Mouse (Mus musculus): ENCODE measurements around the gene Tanc2. TPM values are rescaled to one million over a fixed set of nuclear protein-coding genes. Genes with fewer than 3 reads are reported as not detected.

Gene Tanc2
- polyA plus RNA-seq, 1 experiment from 2014 or later, result 22.3 TPM

- DNase-seq (ENCODE audit: low spot score) (peak; percentile 84), ATAC-seq (ENCODE audit: low FRiP score) (no peak)
- Histone ChIP-seq H3K4me1 (replicated peaks; ENCODE audit: control insufficient read depth, insufficient read depth, low read length) (no peaks in the 10 kb centered on the region), H3K27me3 (ENCODE audit: control insufficient read depth, insufficient read depth, low read length) (no peaks in the 10 kb centered on the region), H3K9ac (ENCODE audit: low read depth, low read length) (no peak overlapping the region), H3K4me2 (replicated peaks; ENCODE audit: low read depth, low read length) (no peak overlapping the region), H3K9me3 (ENCODE audit: control insufficient read depth, low read length) (no peaks in the 10 kb centered on the region), H3K4me3 (ENCODE audit: low read depth, low read length) (no peak overlapping the region), H3K36me3 (ENCODE audit: control insufficient read depth, insufficient read depth, low read length) (no peaks in the 10 kb centered on the region), H3K27ac (ENCODE audit: low read depth, low read length) (no peak overlapping the region)
- WGBS, result 39% methylated on average over 4 of the region's 4 CpGs
These were observed 322.0 kb downstream of the Tanc2 start for GRCm38 (mm10) chr11:105911592-105912375.

GRCm38 (mm10) chr11:105913580-105913979 is 323.8 kb downstream of the Tanc2 start:
- Histone ChIP-seq H3K27ac (ENCODE audit: low read depth, low read length) (no peak overlapping the region), H3K27me3 (ENCODE audit: control insufficient read depth, insufficient read depth, low read length) (no peaks in the 10 kb centered on the region), H3K4me3 (ENCODE audit: low read depth, low read length) (no peak overlapping the region), H3K36me3 (ENCODE audit: control insufficient read depth, insufficient read depth, low read length) (no peaks in the 10 kb centered on the region), H3K4me2 (replicated peaks; ENCODE audit: low read depth, low read length) (no peak overlapping the region), H3K4me1 (replicated peaks; ENCODE audit: control insufficient read depth, insufficient read depth, low read length) (no peaks in the 10 kb centered on the region), H3K9ac (ENCODE audit: low read depth, low read length) (no peak overlapping the region), H3K9me3 (ENCODE audit: control insufficient read depth, low read length) (no peaks in the 10 kb centered on the region)
- no peak for DNase-seq (ENCODE audit: low spot score)
- WGBS, result 50% methylated on average over 5 of the region's 5 CpGs
- ATAC-seq (ENCODE audit: low FRiP score), result no peak

- WGBS, result 81% methylated on average over 3 of the region's 3 CpGs
- Histone ChIP-seq H3K27ac (ENCODE audit: low read depth, low read length) (no peak overlapping the region), H3K4me3 (ENCODE audit: low read depth, low read length) (no peak overlapping the region), H3K9ac (ENCODE audit: low read depth, low read length) (no peak overlapping the region), H3K4me1 (replicated peaks; ENCODE audit: control insufficient read depth, insufficient read depth, low read length) (no peaks in the 10 kb centered on the region), H3K9me3 (ENCODE audit: control insufficient read depth, low read length) (no peaks in the 10 kb centered on the region), H3K36me3 (ENCODE audit: control insufficient read depth, insufficient read depth, low read length) (no peaks in the 10 kb centered on the region), H3K4me2 (replicated peaks; ENCODE audit: low read depth, low read length) (no peak overlapping the region), H3K27me3 (ENCODE audit: control insufficient read depth, insufficient read depth, low read length) (no peaks in the 10 kb centered on the region)
- no peak for DNase-seq (ENCODE audit: low spot score)
- no peak for ATAC-seq (ENCODE audit: low FRiP score)
These were observed 330.5 kb downstream of the Tanc2 start for GRCm38 (mm10) chr11:105920098-105920785.

- WGBS, result 87% methylated on average over 2 of the region's 2 CpGs
- no peak for ATAC-seq (ENCODE audit: low FRiP score)
- H3K27ac ChIP-seq (ENCODE audit: low read depth, low read length), result no peak overlapping the region
These were observed 331.1 kb downstream of the Tanc2 start for GRCm38 (mm10) chr11:105920836-105921235.

GRCm38 (mm10) chr11:105921275-105921674 is 331.5 kb downstream of the Tanc2 start:
- ATAC-seq (ENCODE audit: low FRiP score), result no peak
- no peak overlapping the region for H3K9ac ChIP-seq (ENCODE audit: low read depth, low read length)
- no peak overlapping the region for H3K4me2 ChIP-seq (replicated peaks; ENCODE audit: low read depth, low read length)
- no peaks in the 10 kb centered on the region for H3K36me3 ChIP-seq (ENCODE audit: control insufficient read depth, insufficient read depth, low read length)
- no peaks in the 10 kb centered on the region for H3K27me3 ChIP-seq (ENCODE audit: control insufficient read depth, insufficient read depth, low read length)
- 90% methylated on average over 5 of the region's 5 CpGs for WGBS
- no peaks in the 10 kb centered on the region for H3K9me3 ChIP-seq (ENCODE audit: control insufficient read depth, low read length)
- no peak for DNase-seq (ENCODE audit: low spot score)
- H3K4me1 ChIP-seq (replicated peaks; ENCODE audit: control insufficient read depth, insufficient read depth, low read length), result no peaks in the 10 kb centered on the region
- no peak overlapping the region for H3K4me3 ChIP-seq (ENCODE audit: low read depth, low read length)
- no peak overlapping the region for H3K27ac ChIP-seq (ENCODE audit: low read depth, low read length)

More at GRCm38 (mm10) chr11:105920836-105921235, 331.1 kb downstream of the Tanc2 start:
- Histone ChIP-seq H3K4me1 (replicated peaks; ENCODE audit: control insufficient read depth, insufficient read depth, low read length) (no peaks in the 10 kb centered on the region), H3K4me2 (replicated peaks; ENCODE audit: low read depth, low read length) (no peak overlapping the region), H3K27me3 (ENCODE audit: control insufficient read depth, insufficient read depth, low read length) (no peaks in the 10 kb centered on the region), H3K9ac (ENCODE audit: low read depth, low read length) (no peak overlapping the region), H3K36me3 (ENCODE audit: control insufficient read depth, insufficient read depth, low read length) (no peaks in the 10 kb centered on the region), H3K4me3 (ENCODE audit: low read depth, low read length) (no peak overlapping the region), H3K9me3 (ENCODE audit: control insufficient read depth, low read length) (no peaks in the 10 kb centered on the region)
- no peak for DNase-seq (ENCODE audit: low spot score)

GRCm38 (mm10) chr11:105922769-105923663 is 333.2 kb downstream of the Tanc2 start:
- H3K27me3 ChIP-seq (ENCODE audit: control insufficient read depth, insufficient read depth, low read length), result no peaks in the 10 kb centered on the region
- no peak overlapping the region for H3K9ac ChIP-seq (ENCODE audit: low read depth, low read length)
- H3K36me3 ChIP-seq (ENCODE audit: control insufficient read depth, insufficient read depth, low read length), result no peaks in the 10 kb centered on the region
- H3K27ac ChIP-seq (ENCODE audit: low read depth, low read length), result no peak overlapping the region
- H3K4me2 ChIP-seq (replicated peaks; ENCODE audit: low read depth, low read length), result no peak overlapping the region
- 89% methylated on average over 20 of the region's 20 CpGs for whole genome bisulfite sequencing
- DNase-seq (ENCODE audit: low spot score), result no peak
- ATAC-seq (ENCODE audit: low FRiP score), result no peak
- no peak overlapping the region for H3K4me3 ChIP-seq (ENCODE audit: low read depth, low read length)
- H3K4me1 ChIP-seq (replicated peaks; ENCODE audit: control insufficient read depth, insufficient read depth, low read length), result no peaks in the 10 kb centered on the region
- no peaks in the 10 kb centered on the region for H3K9me3 ChIP-seq (ENCODE audit: control insufficient read depth, low read length)

GRCm38 (mm10) chr11:105927065-105928030 is 337.6 kb downstream of the Tanc2 start:
- H3K9ac ChIP-seq (ENCODE audit: low read depth, low read length), result no peak overlapping the region
- ATAC-seq (ENCODE audit: low FRiP score), result peak; percentile 65; the same call in 1 of the 2 replicates
- 60% methylated on average over 14 of the region's 14 CpGs for WGBS

GRCm38 (mm10) chr11:105928171-105928570 is 338.4 kb downstream of the Tanc2 start:
- Histone ChIP-seq H3K36me3 (ENCODE audit: control insufficient read depth, insufficient read depth, low read length) (no peaks in the 10 kb centered on the region), H3K9me3 (ENCODE audit: control insufficient read depth, low read length) (no peaks in the 10 kb centered on the region), H3K4me3 (ENCODE audit: low read depth, low read length) (no peak overlapping the region), H3K27ac (ENCODE audit: low read depth, low read length) (no peak overlapping the region), H3K9ac (ENCODE audit: low read depth, low read length) (no peak overlapping the region), H3K4me1 (replicated peaks; ENCODE audit: control insufficient read depth, insufficient read depth, low read length) (no peaks in the 10 kb centered on the region), H3K4me2 (replicated peaks; ENCODE audit: low read depth, low read length) (no peak overlapping the region), H3K27me3 (ENCODE audit: control insufficient read depth, insufficient read depth, low read length) (no peaks in the 10 kb centered on the region)
- WGBS, result 59% methylated on average over 5 of the region's 5 CpGs
- ATAC-seq (ENCODE audit: low FRiP score) (no peak), DNase-seq (ENCODE audit: low spot score) (no peak)

More at GRCm38 (mm10) chr11:105927065-105928030, 337.6 kb downstream of the Tanc2 start:
- no peak overlapping the region for H3K4me2 ChIP-seq (replicated peaks; ENCODE audit: low read depth, low read length)
- H3K4me3 ChIP-seq (ENCODE audit: low read depth, low read length), result no peak overlapping the region
- 0 out of 2 replicates have a peak overlapping the region, but pooled peaks have one; percentile 24 for H3K27ac ChIP-seq (ENCODE audit: low read depth, low read length)
- H3K27me3 ChIP-seq (ENCODE audit: control insufficient read depth, insufficient read depth, low read length), result no peaks in the 10 kb centered on the region
- peak; percentile 87 for DNase-seq (ENCODE audit: low spot score)
- H3K36me3 ChIP-seq (ENCODE audit: control insufficient read depth, insufficient read depth, low read length), result no peaks in the 10 kb centered on the region
- no peaks in the 10 kb centered on the region for H3K9me3 ChIP-seq (ENCODE audit: control insufficient read depth, low read length)
- H3K4me1 ChIP-seq (replicated peaks; ENCODE audit: control insufficient read depth, insufficient read depth, low read length), result no peaks in the 10 kb centered on the region

Measured in hindbrain, embryonic 11.5 days (tissue).